Mouse (Mus musculus): ENCODE results near the gene Neil1.

Gene Neil1

GRCm38 (mm10) chr9:57148144-57148878, at the start of gene Neil1:
Neil1 (minus strand) TSS chr9:57148305.
- in situ Hi-C loops (cut with MboI; ENCODE audit: low sequenced_read_pairs), result no loop called here

- in situ Hi-C loops (cut with MboI; ENCODE audit: low sequenced_read_pairs), result no loop called here
Observed at GRCm38 (mm10) chr9:57197414-57197813, 49.3 kb upstream of the Neil1 start.

GRCm38 (mm10) chr9:57196708-57197107, 48.6 kb upstream of the Neil1 start:
- in situ Hi-C loops (cut with MboI; ENCODE audit: low sequenced_read_pairs), result no loop called here

GRCm38 (mm10) chr9:57168411-57168810, 20.3 kb upstream of the Neil1 start:
- in situ Hi-C loops (cut with MboI; ENCODE audit: low sequenced_read_pairs), result no loop called here

GRCm38 (mm10) chr9:57166173-57166572, 18.1 kb upstream of the Neil1 start:
- in situ Hi-C loops (cut with MboI; ENCODE audit: low sequenced_read_pairs), result no loop called here

- in situ Hi-C loops (cut with MboI; ENCODE audit: low sequenced_read_pairs), result no loop called here
Observed at GRCm38 (mm10) chr9:57163137-57163536, 15.0 kb upstream of the Neil1 start.

- in situ Hi-C loops (cut with MboI; ENCODE audit: low sequenced_read_pairs), result no loop called here
Observed at GRCm38 (mm10) chr9:57162496-57162895, 14.4 kb upstream of the Neil1 start.

GRCm38 (mm10) chr9:57158506-57158905, 10.4 kb upstream of the Neil1 start:
- in situ Hi-C loops (cut with MboI; ENCODE audit: low sequenced_read_pairs), result no loop called here

- in situ Hi-C loops (cut with MboI; ENCODE audit: low sequenced_read_pairs), result no loop called here
Observed at GRCm38 (mm10) chr9:57158013-57158470, 9.9 kb upstream of the Neil1 start, which contains the start of gene Commd4. Commd4 (minus strand) TSS chr9:57158331.

GRCm38 (mm10) chr9:57157499-57157898, 9.4 kb upstream of the Neil1 start:
- in situ Hi-C loops (cut with MboI; ENCODE audit: low sequenced_read_pairs), result no loop called here

GRCm38 (mm10) chr9:57156823-57157222, 8.7 kb upstream of the Neil1 start:
- in situ Hi-C loops (cut with MboI; ENCODE audit: low sequenced_read_pairs), result no loop called here

- in situ Hi-C loops (cut with MboI; ENCODE audit: low sequenced_read_pairs), result no loop called here
Observed at GRCm38 (mm10) chr9:57156383-57156782, 8.3 kb upstream of the Neil1 start.

- in situ Hi-C loops (cut with MboI; ENCODE audit: low sequenced_read_pairs), result no loop called here
Observed at GRCm38 (mm10) chr9:57152331-57152730, 4.2 kb upstream of the Neil1 start.

GRCm38 (mm10) chr9:57150192-57150591, 2.1 kb upstream of the Neil1 start:
- in situ Hi-C loops (cut with MboI; ENCODE audit: low sequenced_read_pairs), result no loop called here

- in situ Hi-C loops (cut with MboI; ENCODE audit: low sequenced_read_pairs), result no loop called here
Observed at GRCm38 (mm10) chr9:57149021-57149420, 916 bp upstream of the Neil1 start.

GRCm38 (mm10) chr9:57147205-57148143, 631 bp downstream of the Neil1 start:
- in situ Hi-C loops (cut with MboI; ENCODE audit: low sequenced_read_pairs), result no loop called here

GRCm38 (mm10) chr9:57146451-57147066, 1.5 kb downstream of the Neil1 start:
- in situ Hi-C loops (cut with MboI; ENCODE audit: low sequenced_read_pairs), result no loop called here

- in situ Hi-C loops (cut with MboI; ENCODE audit: low sequenced_read_pairs), result no loop called here
Observed at GRCm38 (mm10) chr9:57144830-57145229, 3.3 kb downstream of the Neil1 start.

- in situ Hi-C loops (cut with MboI; ENCODE audit: low sequenced_read_pairs), result no loop called here
Observed at GRCm38 (mm10) chr9:57143212-57143611, 4.9 kb downstream of the Neil1 start.

- in situ Hi-C loops (cut with MboI; ENCODE audit: low sequenced_read_pairs), result no loop called here
Observed at GRCm38 (mm10) chr9:57141417-57142353, 6.4 kb downstream of the Neil1 start.

All from CH12F3 (cell line).